Mouse (Mus musculus): ENCODE results near the gene Trim54.

Gene Trim54

DNA sequence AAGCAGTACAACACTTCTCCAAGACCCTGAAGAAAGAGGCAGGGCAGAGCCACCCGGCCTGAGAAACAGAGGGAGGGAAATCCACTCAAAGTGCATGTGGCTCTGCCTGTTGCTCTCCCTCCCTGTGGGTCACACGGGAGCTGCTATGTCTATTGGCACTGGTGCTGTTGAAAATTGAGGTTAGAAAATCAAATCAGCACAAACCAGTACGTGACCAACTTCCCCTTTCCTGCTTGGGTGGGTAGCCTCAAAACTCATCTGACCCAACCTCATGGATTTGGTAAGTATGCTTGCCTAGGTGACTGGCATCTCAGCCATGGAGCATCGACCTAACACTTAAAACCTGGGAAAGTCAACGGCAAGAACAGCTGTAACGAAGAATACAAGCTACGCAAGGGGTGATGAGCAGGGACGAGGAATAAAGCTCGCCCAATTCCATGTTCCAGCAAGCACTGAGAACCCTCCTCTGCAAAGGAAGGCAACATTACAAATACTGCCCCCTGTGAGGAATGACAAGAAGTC lies 10.6 kb upstream of the Trim54 start, which contains the start of gene Dnajc5g:
Gene Dnajc5g (plus strand): TSS at position 472 of the 522 bp plus-strand sequence.
- DNase-seq (ENCODE audit: low spot score) = no peak

DNA sequence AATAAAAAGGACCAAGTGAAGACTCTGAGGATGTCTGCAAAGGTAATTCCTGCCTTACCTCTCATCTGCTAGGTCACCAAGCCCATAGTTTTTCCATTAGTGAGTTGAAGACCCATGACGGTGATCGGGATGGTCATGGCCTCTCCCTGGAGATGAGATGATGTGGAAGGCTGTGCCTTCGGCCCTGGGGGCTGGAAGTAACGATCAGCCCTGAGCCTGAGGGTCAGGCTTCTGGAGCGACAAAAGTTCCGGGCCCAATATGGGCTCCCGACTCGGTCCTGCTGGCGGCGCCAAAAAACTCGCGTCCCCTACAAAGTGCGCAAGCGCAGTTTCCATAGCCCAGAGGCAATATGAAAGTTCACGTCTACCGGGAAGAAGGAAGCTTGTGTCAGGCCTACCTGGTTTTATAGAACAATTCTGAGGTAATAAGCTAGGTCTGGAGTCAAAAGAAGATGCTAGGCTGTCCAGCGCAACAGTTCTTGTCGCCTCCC lies 8.5 kb upstream of the Trim54 start, which contains the start of gene Slc30a3:
Gene Slc30a3 (minus strand): TSS at position 238 of the 491 bp plus-strand sequence.
- no peak for DNase-seq (ENCODE audit: low spot score)

DNA sequence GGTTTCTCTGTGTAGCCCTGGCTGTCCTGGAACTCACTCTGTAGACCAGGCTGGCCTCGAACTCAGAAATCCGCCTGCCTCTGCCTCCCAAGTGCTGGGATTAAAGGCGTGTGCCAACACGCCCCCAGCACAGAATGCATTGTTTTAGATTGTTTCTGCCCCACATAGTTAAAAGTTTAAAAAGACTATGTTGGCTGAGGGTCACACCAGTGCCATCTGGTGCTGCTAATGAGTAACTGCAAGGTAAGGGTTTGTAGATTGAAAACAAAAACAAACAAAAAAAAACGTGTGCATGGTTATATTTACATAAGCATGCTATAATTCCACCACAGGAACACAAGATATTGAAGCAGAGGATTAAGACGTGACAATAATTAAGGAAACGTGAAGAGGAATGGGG lies 5.7 kb upstream of the Trim54 start:
- DNase-seq (ENCODE audit: low spot score) = no peak

DNA sequence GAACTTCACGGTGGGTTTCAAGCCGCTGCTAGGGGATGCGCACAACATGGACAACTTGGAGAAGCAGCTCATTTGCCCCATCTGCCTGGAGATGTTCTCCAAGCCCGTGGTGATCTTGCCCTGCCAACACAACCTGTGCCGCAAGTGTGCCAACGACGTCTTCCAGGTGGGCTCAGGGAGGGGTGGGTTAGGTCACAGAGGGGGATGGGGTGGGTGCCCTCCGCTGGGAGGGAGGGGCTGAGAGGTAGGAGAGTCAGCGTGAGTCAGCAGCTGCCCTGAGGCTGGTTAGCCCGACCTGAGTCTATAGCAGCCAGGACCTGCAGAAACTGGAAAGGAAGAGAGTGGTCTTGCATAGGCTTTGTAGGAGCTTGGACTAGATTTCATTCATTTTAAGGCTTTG lies 400 bp downstream of the Trim54 start:
- no peak for DNase-seq (ENCODE audit: low spot score)

DNA sequence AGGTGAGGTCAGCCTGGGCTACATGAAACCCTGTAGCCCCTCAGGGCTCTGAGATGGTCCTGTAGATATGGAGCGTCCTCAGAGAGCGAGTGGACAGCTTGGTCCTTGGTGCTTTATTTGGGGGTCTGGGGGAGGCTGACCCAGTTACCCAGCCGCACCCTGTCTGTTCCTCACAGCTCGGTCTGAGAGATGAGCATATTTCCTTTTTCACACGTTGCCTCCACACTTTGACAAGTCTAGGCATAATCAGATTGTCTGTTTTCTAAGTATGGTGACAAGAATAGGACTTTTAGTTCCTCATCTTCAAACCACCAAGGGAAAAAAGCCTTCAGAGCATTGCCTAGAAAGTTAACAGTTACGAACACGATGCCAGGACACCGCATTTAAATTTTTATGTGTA lies 4.6 kb downstream of the Trim54 start:
- no peak for DNase-seq (ENCODE audit: low spot score)

DNA sequence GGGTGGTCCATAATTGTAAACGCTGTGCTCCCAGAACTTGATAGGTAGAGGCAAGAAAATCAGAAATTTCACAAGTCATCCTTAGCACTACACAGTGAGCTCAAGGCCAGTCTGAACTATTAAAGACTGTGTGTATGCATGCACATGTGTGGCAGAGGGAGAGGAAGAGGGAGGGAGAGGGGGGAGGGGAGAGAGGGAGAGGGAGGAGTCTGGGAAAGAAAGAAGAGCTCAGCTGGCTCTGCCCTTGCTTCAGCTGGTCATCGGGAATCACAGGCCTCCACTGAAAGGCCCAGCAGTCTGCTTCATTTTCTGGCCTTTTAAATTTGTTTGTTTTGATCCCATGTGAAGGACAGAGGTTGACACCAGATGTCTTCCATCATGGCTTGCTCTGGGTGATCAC lies 7.0 kb downstream of the Trim54 start:
- DNase-seq (ENCODE audit: low spot score) = no peak

DNA sequence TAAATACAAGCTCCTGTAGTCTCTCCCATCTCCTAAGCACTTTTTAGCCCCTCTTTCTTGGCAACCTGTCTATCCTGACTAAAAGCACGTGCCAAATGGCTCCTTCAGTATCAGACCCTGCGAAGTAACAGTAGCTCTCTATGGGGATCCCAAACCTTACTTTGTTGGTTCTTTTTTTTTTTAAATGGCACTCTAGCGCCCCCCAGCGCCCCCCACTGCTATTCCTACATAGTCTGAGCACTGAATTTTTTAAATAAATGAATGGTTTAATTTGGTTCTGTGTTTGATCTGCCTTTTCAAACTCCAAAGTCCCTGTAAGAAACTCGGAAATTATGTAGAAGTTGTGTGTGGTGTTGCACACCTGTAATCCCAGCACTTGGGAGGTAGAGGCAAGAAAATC lies 9.5 kb downstream of the Trim54 start:
- no peak for DNase-seq (ENCODE audit: low spot score)

DNA sequence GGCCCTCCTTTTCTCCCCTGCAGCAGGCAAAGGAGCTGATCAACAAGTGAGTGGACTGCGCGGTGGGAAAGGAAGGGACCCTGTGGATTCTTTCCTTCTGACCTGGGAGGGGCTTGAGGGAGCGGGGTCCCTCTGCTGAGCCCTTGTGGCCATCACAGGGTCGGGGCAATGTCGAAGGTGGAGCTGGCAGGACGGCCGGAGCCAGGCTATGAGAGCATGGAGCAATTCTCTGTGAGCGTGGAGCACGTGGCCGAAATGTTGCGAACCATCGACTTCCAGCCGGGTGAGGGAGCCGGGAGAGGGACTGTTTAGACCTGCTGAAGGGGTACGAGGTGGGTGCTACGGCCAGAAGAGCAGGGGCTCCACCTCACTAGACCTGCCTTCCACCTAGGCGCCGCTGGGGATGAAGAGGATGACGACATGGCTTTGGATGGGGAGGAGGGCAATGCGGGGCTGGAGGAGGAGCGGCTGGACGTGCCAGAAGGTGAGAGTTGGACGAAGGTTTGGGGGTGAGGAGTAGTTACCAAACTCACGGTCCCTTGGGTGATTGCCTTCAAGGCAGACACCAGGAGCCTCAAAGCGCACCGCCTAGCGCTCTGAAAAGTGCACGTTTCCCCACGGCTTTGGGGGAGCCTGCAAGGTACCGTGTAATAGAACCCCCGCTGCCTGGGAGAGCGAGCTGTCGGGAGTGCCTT lies 20.4 kb downstream of the Trim54 start:
- DNase-seq (ENCODE audit: low spot score) = peak; percentile 20

DNA sequence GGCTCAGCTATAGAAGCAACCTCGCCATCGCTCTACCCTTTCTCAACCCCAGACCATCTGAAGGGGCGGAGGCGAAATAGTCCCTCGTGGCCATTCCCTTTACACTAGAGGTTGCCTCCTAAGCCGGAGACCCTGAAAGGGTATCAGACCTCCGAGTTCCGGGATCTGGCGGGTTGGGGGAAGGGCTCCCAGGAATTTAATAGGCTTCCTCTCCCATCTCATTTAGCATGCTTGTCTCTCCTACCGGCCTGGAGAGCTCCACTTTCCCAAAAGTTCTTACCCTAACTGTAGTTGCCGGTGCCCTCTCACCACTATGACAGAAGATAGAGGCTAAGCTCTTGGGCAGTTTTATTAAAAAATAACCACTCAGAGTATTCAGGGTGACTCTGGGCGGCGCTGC lies 21.1 kb downstream of the Trim54 start:
- peak; percentile 16 for DNase-seq (ENCODE audit: low spot score)

DNA sequence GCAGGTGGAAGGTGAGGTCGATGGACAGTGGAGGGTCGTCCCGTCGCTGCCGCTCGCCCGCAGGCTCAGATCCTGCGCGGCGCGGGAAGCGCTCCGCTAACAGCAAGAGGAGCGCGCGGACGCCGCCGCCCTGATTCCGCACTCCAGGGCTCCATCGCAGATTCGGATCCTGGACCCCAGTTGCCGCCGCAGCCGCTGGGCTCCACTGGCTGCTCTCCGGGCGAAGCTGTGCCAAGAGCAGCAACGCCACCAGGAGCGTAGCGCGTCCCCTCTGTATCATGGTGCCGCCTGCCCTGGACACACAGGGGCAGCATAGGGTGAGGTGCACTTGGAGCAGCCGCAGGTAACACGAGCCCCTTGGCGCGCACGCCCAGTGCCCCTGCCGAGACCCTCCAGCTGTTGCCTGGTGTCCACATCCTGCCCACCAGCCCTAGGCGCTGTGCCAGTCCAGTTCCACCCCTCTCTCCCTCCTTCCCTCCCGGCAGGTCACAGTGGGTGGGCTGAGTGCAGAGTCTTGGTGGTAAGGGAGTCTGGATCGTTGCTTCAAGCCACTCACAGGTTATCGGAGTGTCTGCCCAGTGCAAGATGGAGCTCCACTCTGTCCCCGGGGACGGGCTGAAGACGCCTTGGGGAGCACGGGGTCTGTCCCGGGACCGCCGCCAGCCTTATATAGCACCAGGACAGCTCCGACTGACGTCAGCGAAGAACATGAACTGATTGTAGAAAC lies 21.9 kb downstream of the Trim54 start, which contains the start of gene Ucn:
Gene Ucn (minus strand): TSS at position 589 of the 727 bp plus-strand sequence.
- no peak for DNase-seq (ENCODE audit: low spot score)

DNA sequence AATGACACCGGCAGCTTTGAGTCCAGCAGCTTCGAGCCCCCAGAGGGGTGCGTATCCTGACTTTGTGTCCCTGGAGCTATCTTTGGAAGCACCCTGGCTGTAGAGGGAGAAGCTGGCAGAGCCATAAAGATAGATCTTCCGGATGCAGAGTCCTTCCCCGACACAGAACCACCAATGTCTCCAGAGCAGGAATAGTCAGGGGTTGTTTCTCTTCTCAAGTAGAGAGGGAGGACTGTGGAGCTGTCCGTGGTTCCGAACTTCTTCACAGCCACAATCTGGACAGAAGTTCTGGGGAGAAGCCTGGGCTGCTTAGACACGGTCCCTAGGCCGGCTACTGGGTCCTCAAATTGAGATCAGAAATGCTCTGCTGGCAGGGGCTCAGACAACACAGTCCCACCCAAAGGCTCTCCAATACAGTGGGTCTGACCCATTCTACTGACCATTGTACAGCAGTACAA lies 22.5 kb downstream of the Trim54 start:
- DNase-seq (ENCODE audit: low spot score) = peak; percentile 48

DNA sequence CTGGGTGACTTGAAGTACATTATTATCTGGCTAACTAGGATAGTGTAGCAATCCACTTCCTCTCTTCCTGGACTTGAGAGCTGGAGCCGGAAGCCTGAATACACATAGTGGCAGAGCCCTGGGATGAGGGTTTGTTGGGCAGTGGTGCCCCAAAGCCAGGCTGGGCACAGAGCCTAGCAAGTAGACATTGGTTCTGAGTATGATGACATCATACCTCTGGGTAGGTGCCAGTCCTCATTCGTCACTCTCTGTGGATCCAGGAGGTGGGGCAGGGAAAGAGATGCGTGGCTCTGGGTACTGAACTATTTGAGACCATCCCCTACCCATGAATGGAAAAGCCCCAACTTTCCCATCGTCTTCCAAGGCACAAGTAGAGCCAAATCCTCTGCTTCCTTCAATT lies 33.3 kb downstream of the Trim54 start:
- DNase-seq (ENCODE audit: low spot score) = no peak

DNA sequence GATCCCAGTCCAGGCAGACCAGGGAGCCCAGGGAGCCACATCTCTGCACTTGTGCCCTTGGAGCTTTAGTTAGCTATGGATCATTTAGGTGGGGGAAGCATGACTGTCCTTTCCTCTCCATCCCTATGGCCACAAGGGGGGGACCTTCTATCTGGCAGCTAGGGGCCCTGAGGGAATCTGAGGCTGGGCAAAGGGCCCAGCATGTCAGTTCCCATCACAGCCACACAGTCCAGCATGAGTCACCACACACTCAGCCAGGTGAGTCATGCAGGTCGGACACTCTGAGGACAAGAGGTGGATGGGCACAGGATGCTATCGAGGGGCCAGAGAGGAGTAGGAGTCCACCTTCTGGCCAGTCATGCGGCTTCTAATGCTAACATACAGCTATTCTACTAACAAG lies 35.2 kb downstream of the Trim54 start:
- DNase-seq (ENCODE audit: low spot score) = no peak

DNA sequence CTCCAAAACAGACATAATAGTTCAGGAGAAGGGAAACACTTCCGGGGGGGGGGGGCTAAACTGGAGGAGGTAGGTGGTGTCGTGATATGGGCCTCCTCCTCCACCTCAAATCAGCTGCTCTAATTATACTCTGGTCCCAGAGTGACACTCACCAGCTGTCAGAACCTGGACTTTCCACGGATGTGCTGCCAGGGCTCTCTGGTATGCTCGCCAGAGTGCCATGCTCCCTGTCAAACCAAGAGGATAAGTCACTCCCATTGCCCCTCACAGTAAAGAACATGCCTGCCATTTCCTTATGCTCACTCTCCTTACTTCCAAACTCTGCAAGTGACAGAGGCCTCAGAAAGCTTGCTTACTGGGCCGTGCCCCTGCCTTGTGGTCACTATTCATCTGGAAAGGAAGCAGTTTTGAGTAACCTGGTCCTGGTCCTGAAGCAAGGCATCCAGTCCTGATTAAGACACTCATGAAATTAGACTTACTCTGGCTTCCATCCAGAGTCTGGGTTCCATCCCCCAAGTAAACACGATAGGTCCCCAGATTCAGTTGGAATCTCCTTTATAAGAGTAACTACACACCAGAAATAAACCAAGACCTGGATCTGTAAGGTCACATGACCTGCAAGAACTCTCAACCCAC lies 37.1 kb downstream of the Trim54 start:
- DNase-seq (ENCODE audit: low spot score) = no peak

DNA sequence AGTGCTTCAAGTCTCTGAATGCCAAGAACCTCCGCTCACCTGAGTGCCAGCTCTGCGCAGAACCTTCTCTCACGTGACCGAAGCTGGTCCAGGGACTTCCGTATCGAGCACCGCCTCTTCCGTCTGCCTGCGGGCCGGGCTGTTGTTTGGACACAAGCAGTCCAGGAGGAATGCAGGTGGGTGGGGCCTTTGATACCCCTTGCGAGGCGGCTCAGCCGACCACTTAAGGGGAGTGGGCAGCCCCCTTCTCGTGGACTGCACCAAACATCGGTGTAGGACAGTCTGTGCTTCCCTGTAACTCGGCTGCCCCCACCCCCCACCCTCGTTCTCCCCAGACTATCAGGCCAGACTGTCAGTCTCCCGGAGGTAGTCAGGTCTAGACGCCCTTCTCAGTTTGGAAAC lies 37.6 kb downstream of the Trim54 start, which contains the start of gene Mpv17:
Gene Mpv17 (minus strand): TSS at position 100 of the 402 bp plus-strand sequence.
- peak; percentile 94 for DNase-seq (ENCODE audit: low spot score)

DNA sequence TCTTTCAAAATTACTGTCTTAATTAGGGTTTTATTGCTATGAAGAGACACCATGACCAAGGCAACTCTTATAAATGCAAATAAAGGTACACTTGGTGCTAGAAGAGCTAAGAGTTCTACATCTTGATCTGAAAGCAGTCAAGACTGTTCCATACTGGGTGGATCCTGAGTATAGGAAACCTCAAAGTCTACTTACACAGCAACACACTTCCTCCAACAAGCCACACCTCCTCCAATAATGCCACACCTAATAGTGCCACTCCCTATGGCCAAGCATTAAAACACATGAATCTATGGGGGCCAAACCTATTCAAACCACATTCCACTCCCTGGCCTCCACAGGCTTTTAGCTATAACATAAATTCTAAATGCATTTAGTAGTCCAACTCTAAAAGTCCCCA lies 46.0 kb downstream of the Trim54 start:
- DNase-seq (ENCODE audit: low spot score) = no peak

DNA sequence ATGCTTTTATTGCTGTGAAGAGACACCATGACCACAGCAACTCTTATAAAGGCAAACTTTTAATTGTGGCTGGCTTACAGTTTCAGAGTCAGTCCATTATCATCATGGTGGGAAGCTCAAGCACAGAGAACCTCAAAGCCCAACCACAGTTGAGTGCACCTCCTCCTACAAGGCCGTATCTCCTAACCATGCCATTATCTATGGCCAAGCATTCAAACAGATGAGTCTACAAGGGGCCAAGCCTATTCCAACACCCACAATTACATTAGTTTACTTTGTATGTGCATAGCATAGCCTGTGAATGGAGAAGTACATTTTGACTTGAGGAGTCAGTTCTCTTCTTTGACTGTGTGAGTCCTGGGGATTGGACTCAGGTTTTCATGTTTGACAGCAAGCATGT lies 48.4 kb downstream of the Trim54 start:
- DNase-seq (ENCODE audit: low spot score) = no peak

DNA sequence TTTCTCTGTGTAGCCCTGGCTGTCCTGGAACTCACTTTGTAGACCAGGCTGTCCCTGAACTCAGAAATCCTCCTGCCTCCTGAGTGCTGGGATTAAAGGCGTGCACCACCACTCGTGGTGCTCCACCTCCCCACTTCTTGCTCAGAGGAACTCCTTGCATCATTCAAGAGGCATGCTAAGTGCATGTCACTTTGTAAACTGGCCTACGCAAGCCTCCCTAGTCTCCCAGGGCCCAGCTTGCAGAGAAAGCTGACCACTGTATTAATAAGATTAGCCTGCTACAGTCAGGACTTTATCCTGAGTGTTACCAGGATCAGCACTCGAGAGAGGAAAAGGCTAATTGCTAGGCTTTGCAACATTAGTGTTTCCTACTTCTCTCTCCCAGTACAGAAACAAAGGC lies 52.1 kb downstream of the Trim54 start:
- no peak for DNase-seq (ENCODE audit: low spot score)

DNA sequence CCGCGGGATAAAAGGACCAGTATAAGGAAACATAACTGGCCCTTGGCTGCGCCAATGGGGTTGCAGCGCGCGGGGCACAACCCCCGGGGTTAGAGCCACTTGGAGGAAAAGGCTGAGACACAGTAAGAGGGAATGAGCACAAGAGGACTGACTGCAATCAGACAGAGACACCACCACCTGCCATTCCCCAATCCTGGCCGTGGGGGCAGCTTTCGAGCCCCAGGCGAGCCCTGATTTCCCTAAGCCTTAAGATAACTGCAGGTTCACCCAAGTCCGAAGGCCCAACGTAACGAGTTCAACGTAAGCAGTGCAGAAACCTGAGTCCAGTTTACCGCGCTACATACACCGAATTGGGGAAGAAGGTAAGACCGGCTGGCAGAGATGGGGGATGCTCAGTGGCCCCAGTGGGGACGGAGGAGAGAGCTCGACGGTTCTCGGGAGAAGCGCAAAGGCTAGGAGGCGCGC lies 62.8 kb downstream of the Trim54 start:
- no peak for DNase-seq (ENCODE audit: low spot score)

DNA sequence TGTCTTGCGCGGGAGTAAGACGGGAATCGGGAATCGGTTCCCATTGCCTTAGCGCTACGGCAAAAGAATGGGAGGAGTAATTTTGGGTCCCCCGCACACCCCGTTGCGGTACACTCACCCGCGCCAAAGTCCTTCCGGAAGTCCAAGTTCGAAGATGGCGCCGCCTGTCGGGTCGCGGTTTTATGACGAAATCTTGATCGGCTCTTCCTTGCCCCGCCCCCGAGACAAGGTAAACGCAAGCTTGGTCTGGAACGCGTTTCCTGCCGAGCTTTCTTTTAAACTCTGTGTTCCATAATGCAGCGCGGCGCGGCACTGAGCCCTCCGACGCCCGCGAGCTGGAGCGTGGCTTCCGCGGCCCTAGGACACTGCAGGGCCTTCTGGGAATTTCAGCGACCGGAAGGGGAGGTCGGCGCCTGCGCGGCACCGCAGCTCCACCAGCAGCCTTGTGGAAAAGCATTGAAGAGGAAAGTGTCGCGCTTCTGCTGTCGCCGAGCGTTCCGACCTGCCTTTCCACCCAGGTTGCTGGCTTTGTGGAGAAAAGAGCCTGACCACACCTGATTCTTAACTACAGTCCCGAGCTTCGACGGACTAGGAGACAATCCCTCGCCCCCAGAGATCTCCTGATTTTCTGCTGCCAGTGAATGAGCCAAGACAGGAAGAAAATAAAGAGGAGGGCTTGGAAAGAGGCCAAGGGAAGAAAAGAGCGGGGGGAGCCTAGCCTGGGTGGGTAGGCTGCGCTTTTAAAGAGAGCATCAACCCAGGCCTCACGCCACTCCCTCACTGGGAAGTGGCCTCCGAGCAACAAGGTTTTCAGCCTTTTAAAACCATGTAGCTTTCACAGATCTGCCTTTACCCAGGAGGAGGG lies 63.5 kb downstream of the Trim54 start, which contains the start of the genes Gm29609 and Gtf3c2:
Gene Gm29609 (minus strand): TSS at position 146 of the 865 bp plus-strand sequence.
Gene Gtf3c2 (minus strand): TSS at position 379 of the 865 bp plus-strand sequence.
- peak; percentile 97 for DNase-seq (ENCODE audit: low spot score)

DNA sequence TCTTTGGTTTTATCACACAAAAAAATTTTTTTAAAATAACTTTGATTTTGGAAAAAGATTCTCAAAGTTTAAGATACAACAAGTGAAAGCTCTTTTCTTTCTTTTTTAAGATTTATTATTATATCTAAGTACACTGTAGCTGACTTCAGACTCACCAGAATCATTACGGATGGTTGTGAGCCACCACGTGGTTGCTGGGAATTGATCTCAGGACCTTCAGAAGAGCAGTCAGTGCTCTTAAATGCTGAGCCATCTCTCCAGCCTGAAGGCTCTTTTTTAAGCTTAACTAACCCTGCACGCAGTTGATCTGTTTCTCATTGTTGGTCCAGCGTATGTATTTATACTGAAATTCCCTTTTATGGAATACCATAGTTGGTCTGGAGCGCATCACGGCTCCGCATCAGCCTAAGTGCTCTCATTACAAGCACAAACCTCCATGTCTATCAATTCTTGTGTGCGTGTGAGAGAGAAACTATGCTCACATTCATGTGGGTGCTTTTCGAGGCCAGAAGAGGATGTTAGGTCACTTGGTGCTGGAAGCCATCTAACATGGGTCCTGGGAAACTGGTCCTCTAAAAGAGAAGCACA lies 64.8 kb downstream of the Trim54 start:
- DNase-seq (ENCODE audit: low spot score) = no peak

All from embryo, embryonic 10 days (tissue).